Mouse (Mus musculus): ENCODE results near the gene Zfp85. TPM values are rescaled to one million over a fixed set of nuclear protein-coding genes. Genes with fewer than 3 reads are reported as not detected.
"Not testable (repeated sequence)": the region's sequence is repeated elsewhere in the genome, so short reads cannot be mapped to it uniquely, and the experiment has no call there.

The Zfp85 gene
- polyA plus RNA-seq (2012; ENCODE audit: insufficient read depth, insufficient read length, missing spikeins): 1.8 and 2.0 TPM in 2 replicates

DNA sequence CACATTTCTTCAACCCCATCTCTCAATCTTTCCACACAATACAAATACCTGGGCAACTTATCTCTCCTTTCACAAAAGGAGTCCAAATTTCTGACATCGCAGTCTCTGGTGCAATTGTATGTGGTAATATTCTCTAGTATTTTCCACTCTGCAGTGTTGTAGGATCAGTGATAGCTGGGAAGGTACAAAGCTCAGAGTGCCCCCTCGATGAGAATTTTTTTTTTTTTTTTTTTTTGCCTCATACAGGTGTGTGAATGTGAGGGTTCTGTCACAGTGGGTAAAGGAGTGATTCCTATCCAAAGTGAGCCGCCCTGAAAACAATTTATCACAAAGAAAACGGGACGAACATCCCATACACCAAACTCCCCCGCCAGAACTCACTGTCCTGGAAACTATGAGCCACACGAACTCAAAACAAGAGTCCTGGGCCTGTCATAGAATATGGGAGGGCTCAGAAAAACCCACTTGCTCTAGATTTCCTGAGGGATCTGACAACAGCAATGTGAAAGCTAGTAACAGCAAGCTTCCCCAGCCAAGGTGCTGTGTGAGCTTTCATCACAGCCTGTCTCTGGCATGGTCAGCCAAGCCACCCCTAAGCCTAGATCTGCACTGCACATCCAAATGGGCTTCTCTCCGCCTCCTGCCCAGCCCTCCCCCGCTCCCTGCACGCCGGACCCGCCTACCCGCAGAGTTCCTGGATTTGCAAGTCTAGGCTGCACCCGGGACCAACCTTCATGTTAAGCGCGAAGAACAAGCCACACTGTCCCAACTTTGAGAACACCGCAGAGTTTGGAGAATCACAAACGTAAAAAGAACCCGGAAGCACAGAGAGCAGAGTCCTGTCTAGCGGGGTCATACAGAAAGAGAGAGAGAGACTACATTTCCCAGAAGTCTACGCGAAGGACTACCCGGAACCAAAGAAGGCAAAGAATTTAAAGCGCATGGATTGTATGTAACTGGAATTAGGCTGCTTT is at the start of gene Zfp85:
Gene Zfp85 (minus strand): TSS at position 896 of the 974 bp plus-strand sequence.
- peak within 1 kb of the TSS; percentile 74 for H3K27ac ChIP-seq (replicated peaks; ENCODE audit: low read depth, low read length)
- H3K4me1 ChIP-seq (ENCODE audit: control insufficient read depth, insufficient read depth, insufficient read length, low read length): no peaks in the 10 kb centered on the region
- H3K4me3 ChIP-seq (ENCODE audit: insufficient read depth, low read depth, low read length): peak within 1 kb of the TSS; percentile 82

DNA sequence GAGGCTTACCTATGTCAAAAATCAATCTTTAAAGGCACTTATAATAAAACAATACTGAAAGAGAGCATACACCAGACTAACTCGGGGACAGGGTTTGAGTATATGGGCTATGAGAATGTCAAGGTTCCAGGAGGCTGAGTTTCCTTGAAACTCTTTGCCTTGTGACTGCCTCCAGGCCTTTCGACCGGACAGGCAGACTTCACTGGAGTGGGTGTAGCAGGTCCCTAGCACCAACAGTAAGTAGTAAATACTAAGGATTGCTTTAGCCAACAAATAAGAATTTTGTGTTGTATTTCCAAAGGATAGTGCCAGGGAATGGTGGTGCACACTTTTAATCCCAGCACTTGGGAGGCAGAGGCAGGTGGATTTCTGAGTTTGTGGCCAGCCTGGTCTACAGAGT is 44.1 kb upstream of the Zfp85 start:
- not testable (repeated sequence) for H3K4me3 ChIP-seq (ENCODE audit: insufficient read depth, low read depth, low read length); H3K4me1 ChIP-seq (ENCODE audit: control insufficient read depth, insufficient read depth, insufficient read length, low read length); H3K27ac ChIP-seq (replicated peaks; ENCODE audit: low read depth, low read length)

DNA sequence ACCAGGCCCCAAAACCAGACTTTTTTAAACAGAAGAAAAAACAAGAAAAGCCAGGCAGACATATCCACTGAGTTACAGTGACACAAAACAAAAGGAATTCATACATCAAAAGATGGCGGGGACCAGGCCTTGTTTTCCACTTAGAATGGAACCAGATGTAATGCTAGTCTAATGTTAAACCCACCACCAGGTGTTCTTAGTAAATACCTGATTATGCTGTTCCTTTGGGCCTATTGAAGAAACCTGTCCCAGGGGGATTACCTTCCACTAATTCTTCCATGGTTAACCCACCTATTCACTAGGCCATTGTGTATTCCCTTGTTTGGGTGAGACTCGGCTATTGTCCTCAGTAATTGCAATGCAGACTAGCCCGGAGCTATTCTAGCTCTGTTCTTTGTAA is 43.6 kb upstream of the Zfp85 start:
- Histone ChIP-seq H3K4me1 (ENCODE audit: control insufficient read depth, insufficient read depth, insufficient read length, low read length) (no peaks in the 10 kb centered on the region), H3K27ac (replicated peaks; ENCODE audit: low read depth, low read length) (no peak overlapping the region), H3K4me3 (ENCODE audit: insufficient read depth, low read depth, low read length) (no peak overlapping the region)

DNA sequence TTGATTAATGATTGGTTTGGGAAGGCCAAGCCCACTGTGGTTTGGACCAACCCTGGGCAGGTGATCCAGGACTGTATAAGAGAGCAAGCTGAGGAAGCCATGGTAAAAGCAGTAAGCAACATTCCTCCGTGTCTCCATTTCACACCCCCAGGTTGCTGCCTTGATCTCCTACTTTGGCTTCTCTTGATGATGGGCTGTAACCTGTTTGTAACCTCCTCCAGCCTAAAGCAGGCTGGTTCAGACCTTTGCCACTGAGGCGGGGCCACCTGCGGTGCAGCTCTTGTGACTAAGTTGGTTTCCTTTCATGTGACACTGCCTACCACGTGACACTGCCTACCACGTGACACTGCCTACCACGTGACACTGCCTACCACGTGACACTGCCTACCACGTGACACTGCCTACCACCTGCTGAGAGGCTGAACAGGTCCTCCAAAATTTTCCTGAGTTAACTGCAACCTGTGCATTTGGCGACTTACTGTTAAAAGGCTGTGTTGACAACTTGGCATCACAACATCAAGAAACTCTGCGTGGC is 37.0 kb upstream of the Zfp85 start:
- no peak overlapping the region for H3K4me3 ChIP-seq (ENCODE audit: insufficient read depth, low read depth, low read length)
- H3K27ac ChIP-seq (replicated peaks; ENCODE audit: low read depth, low read length): no peak overlapping the region
- no peaks in the 10 kb centered on the region for H3K4me1 ChIP-seq (ENCODE audit: control insufficient read depth, insufficient read depth, insufficient read length, low read length)

DNA sequence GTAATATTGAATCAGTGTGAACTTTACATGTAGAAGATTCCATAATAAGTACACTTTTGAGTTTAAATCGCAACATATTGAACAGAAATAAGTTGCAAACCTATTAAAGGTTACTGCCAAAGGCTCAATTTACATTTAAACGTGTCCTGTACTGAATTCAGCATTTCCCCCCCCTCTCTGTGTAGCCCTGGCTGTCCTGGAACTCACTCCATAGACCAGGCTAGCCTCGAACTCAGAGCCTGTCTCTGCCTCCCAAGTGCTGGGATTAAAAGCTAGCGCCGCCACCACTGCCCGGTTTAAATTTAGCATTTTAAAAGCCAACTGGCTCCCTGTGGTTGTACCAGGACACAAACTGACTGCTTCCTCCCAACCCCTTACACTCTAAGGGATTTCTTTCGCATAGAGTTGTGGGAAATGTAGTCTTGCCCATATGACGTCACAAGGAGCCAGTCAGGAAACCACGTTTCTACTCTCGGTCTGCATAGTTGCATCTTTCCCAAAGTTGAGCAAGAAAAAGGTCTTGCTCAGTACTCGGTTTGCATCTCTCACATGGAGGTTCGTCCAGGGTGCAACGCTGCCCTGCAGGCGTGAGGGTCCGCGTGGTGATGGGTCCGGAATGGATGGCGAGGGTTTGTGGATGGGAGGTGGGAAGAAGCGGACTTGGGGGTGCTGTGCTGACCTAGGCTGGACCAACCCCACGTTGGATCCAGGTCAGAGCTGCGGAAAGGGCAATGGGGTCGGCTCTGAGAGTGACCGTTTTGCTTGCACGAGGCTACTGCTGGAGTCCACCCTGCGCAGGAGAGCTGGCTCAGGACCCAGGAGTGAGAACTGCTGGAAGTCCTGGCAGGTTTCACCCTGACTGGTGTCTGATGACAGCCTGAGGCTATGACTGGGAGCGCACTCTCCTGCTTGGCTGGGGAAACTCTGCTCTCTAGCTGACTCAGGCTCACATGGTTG is 24.5 kb upstream of the Zfp85 start, which contains the start of gene Zfp493:
Gene Zfp493 (plus strand): TSS at position 429 of the 957 bp plus-strand sequence.
- Histone ChIP-seq H3K27ac (replicated peaks; ENCODE audit: low read depth, low read length) (no peak within 1 kb of the TSS), H3K4me3 (ENCODE audit: insufficient read depth, low read depth, low read length) (peak within 1 kb of the TSS; percentile 96), H3K4me1 (ENCODE audit: control insufficient read depth, insufficient read depth, insufficient read length, low read length) (0 out of 2 replicates have a peak, but pooled peaks cover 2% of the 10 kb centered on the region)

DNA sequence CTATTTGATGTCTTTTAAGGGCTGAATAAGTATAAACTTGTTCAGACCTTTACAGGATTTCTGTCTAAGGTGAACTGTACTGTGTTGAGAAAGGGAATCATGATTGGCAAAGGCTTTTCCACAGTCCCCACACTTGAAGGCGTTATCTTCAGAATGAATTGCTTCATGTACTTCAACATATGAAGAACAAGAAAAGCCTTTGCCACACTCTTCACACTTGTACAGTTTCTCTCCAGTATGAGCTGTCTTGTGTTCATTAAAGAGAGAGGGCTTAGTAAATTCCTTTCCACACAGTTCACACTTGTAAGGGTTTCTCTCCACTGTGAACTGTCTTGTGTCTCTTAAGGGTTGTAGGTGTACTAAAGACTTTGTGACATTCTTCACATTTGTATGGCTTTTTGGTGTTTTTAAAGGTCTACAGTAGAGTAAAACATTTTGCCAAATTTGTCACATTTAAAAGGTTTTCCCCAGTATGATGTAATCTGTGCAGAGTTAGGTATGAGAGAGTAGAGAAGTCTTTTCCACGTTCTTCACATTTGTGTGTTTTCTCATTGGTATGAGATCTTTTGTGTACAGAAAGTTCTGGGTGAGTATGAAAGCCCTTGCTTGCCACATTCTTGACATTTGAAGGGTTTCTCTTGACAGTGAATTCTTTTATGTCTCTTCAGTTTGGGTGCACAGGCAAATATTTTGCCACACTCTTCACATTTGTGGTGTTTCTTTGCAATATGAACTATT is 8.2 kb upstream of the Zfp85 start:
- H3K4me1 ChIP-seq (ENCODE audit: control insufficient read depth, insufficient read depth, insufficient read length, low read length): no peaks in the 10 kb centered on the region
- H3K4me3 ChIP-seq (ENCODE audit: insufficient read depth, low read depth, low read length): no peak overlapping the region
- H3K27ac ChIP-seq (replicated peaks; ENCODE audit: low read depth, low read length): no peak overlapping the region

DNA sequence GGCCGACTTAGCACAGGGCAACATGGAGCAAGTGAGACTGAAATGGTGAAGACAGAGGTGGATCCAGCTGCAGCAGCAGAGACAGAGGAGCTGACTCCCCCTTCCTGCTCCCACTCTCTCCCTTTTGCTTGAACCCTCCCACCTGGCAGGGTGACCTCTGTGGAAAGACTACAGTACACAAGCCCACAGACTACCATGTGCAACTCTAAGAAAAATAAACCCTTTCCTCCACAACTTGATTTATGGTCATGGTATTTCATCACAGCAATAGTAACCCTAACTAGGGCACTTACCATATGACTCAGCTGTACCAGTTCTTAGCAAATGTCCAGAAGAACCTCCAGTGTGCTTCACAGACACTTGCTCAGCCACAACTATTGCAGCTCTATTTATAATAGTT is 4.9 kb upstream of the Zfp85 start:
- no peak overlapping the region for H3K27ac ChIP-seq (replicated peaks; ENCODE audit: low read depth, low read length)
- H3K4me1 ChIP-seq (ENCODE audit: control insufficient read depth, insufficient read depth, insufficient read length, low read length): no peaks in the 10 kb centered on the region
- H3K4me3 ChIP-seq (ENCODE audit: insufficient read depth, low read depth, low read length): no peak overlapping the region

DNA sequence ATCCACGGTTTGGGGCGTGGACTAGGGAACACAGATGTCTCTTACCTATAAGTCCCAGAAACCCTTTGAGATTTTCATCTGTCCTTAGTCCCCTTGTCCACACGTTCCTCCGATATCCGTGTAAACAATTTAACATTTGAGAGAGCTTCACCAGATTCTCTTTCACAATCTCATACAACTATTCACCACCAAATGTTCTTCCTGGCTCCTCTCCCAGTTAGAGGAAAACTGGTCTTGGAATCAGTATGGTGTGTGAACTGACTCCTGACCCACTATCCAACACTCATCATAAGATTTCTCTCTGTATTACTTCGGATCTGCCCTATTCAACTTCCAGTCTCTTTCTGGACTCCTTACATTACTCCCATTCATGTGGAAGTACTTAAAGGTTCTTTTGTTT is 733 bp upstream of the Zfp85 start:
- H3K27ac ChIP-seq (replicated peaks; ENCODE audit: low read depth, low read length): no peak overlapping the region
- no peaks in the 10 kb centered on the region for H3K4me1 ChIP-seq (ENCODE audit: control insufficient read depth, insufficient read depth, insufficient read length, low read length)
- H3K4me3 ChIP-seq (ENCODE audit: insufficient read depth, low read depth, low read length): no peak overlapping the region

DNA sequence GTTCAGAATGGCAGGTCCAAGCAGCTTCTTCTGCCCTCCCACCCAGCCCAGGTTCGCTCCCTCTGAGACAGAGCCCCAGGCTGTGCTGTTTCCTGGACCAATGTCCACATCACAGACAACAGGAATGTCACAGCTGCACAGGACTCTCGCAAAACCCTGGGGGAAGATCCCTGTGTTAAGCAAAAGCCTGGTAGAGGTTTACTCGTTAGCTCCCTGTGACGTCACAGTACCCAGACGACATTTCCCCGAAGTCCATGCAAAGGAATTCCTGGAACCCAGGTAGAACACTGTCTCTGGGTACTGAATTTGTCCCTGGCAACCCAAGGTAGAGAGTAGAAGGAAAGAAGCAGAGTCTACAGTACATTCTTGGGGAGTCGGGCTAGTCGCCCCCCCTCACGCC is 11.1 kb downstream of the Zfp85 start:
- Histone ChIP-seq H3K4me1 (ENCODE audit: control insufficient read depth, insufficient read depth, insufficient read length, low read length) (no peaks in the 10 kb centered on the region), H3K4me3 (ENCODE audit: insufficient read depth, low read depth, low read length) (no peak overlapping the region), H3K27ac (replicated peaks; ENCODE audit: low read depth, low read length) (no peak overlapping the region)

DNA sequence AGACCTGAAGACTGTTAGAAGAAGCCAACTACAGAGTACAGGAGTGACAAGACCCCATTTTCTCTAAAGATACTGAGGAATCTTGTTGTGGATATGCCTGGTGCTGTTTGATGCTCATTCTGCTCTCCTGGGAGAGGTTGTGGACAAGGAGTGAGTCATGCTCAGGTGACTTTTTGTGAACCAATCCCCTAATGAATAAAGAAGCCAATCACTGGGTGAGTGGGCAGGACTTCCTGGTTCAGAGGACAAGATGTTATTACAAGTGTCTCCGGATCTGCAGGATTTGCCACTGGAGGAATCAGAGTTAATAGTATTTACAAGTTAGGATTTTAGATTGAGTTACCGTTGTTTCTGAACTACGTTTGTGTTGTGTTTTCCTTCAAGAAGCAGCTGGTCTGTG is 12.1 kb downstream of the Zfp85 start:
- H3K27ac ChIP-seq (replicated peaks; ENCODE audit: low read depth, low read length): no peak overlapping the region
- H3K4me1 ChIP-seq (ENCODE audit: control insufficient read depth, insufficient read depth, insufficient read length, low read length): no peaks in the 10 kb centered on the region
- H3K4me3 ChIP-seq (ENCODE audit: insufficient read depth, low read depth, low read length): no peak overlapping the region

DNA sequence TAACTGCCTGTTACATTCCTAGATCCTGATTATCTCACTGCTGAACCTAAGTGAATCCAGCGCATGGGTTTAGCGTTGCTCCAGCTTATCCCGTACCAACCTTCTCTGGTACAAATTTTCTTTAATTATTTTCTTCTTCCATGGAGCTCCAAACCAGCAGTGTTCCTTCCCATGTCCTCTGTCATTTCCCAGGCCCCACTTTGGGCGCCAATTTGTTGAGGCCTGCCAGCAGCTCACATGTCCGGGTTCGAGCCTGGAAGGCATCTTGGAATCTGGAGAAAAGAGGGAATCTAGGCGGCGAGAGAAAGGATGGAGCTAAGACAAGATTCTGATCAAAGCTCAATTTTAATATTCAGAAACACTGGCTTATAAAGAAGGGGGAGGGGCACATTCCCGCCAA is 20.6 kb downstream of the Zfp85 start:
- not testable (repeated sequence) for H3K27ac ChIP-seq (replicated peaks; ENCODE audit: low read depth, low read length); H3K4me1 ChIP-seq (ENCODE audit: control insufficient read depth, insufficient read depth, insufficient read length, low read length); H3K4me3 ChIP-seq (ENCODE audit: insufficient read depth, low read depth, low read length)

DNA sequence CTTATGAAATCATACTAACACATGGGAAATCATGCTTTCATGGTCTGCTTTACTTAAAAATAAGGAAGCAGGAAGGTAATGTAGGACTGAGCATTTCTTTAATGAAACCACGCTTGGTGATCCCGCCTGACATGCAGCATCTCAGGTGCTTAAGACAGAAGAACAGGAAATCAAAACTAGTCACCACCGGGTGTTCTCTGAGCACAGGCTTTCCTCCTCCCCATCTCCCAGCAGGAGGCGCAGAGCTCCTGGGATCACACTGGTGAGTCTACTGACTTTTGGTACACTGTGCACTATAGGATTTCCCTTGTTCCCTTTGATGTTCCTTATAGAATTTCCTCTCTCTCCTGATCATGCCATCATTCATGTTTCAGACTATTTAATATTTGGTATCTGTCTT is 25.6 kb downstream of the Zfp85 start:
- not testable (repeated sequence) for H3K4me1 ChIP-seq (ENCODE audit: control insufficient read depth, insufficient read depth, insufficient read length, low read length); H3K27ac ChIP-seq (replicated peaks; ENCODE audit: low read depth, low read length)
- peak overlapping the region; percentile 69 for H3K4me3 ChIP-seq (ENCODE audit: insufficient read depth, low read depth, low read length)

DNA sequence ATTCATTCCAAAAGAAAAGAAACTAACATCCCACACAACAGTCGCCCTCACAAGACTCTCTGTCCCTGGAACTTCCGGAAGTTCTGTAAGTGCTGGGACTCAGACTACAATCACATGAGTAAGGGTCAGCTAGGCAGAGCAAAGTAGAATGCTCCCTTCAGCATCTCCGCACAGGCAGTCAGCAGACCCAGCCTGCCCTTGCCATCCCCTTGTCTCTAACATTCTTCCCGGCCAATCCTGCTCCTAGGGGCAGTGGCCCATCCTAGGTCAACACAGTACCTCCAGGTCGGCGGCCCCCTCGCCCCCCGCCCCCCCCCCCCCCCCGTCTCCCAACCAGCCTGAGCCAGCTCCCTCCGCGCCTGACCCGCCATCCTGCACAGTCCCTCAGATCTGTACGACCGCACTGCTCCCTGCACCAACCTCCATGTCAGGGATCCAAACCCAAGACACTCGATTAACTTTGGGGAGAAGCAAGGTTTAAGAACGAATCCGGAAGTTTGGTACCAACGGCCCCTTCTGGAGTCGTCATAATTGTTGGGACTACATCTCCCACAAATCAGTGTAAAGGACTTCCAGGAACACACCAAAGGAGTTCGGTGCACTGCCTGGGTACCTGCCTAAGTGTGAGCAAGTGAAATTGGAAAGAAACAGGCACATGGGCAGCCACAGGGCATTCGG is 26.2 kb downstream of the Zfp85 start, which contains the start of gene Zfp65:
Gene Zfp65 (minus strand): TSS at position 533 of the 678 bp plus-strand sequence.
- Histone ChIP-seq H3K4me3 (ENCODE audit: insufficient read depth, low read depth, low read length) (peak within 1 kb of the TSS; percentile 69), H3K4me1 (ENCODE audit: control insufficient read depth, insufficient read depth, insufficient read length, low read length) (no peaks in the 10 kb centered on the region; the same call in 1 of the 2 replicates), H3K27ac (replicated peaks; ENCODE audit: low read depth, low read length) (no peak within 1 kb of the TSS)

DNA sequence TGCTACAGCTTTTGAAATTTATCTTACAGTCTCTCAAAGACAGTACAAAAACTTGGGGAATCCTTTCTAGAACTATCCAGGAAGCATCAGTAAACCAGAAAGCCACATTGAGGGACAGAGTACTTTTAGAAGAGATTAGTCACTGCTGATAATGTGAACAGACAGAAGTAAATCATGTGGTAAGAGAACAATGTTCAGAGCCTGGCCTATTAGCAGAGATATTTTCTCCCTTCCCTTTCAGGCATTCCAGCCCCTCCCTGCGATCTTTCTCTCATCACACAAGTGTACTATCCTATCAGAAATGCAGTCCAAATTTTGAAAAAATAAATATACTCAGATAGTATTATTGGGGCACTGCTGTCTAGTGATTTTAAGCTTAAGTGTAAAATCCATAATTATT is 26.9 kb downstream of the Zfp85 start:
- Histone ChIP-seq H3K27ac (replicated peaks; ENCODE audit: low read depth, low read length) (no peak overlapping the region), H3K4me1 (ENCODE audit: control insufficient read depth, insufficient read depth, insufficient read length, low read length) (no peaks in the 10 kb centered on the region; the same call in 1 of the 2 replicates), H3K4me3 (ENCODE audit: insufficient read depth, low read depth, low read length) (no peak overlapping the region)
